Mouse (Mus musculus) C2C12 (cell line): ENCODE results near the gene Nfatc2ip.

Experiments
- CTCF ChIP-seq: IDR thresholded peaks from one replicate; pipeline ENCODE4 v1.5.1; 2011; ENCODE audit not compliant: control insufficient read depth, insufficient read depth, insufficient read length
- MAX ChIP-seq: IDR thresholded peaks from one replicate; pipeline ENCODE4 v1.6.1; 2011; ENCODE audit warnings: mild to moderate bottlenecking, control low read depth
- MYOD1 ChIP-seq: IDR thresholded peaks from one replicate; pipeline ENCODE4 v1.6.1; 2011; ENCODE audit warnings: low read depth; ENCODE audit not compliant: control insufficient read depth, insufficient read length
- MYOG ChIP-seq: IDR thresholded peaks from one replicate; pipeline ENCODE4 v1.6.1; 2011; ENCODE audit not compliant: control insufficient read depth, insufficient read length; ENCODE audit errors: extremely low read depth
- USF1 ChIP-seq: IDR thresholded peaks from one replicate; pipeline ENCODE4 v1.6.1; 2011; ENCODE audit warnings: low read depth, mild to moderate bottlenecking, control low read depth, moderate library complexity

DNA sequence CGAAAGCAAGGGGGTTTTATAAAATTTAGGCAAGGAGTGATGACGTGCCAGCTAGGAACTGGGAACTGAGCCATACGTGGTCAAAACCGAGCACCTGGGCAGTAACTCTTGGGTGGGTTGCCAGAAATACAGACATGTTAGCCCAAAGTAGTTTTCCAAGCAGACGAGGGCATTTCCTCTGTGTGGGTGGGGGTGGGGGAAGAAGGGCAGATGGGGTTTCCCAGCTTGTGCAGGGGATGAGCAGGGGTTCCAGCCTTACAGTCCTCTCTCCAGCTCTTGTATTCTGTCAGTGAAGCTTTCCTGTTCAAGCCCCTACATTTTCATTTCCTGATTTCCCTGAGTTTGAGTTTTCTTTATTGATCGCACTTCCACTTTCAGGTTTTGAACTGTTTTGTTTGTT, 27.6 kb upstream of the Nfatc2ip start:
- TF ChIP-seq CTCF = no peak
- no peak for TF ChIP-seq MYOD1
- TF ChIP-seq USF1 = no peak
- no peak for TF ChIP-seq MYOG
- no peak for TF ChIP-seq MAX
